Mouse (Mus musculus) frontal cortex, postnatal 14 days (tissue): ENCODE measurements around the gene Nell2.

Experiments used
- DNase-seq, 2 experiments: peaks; one replicate each; pipeline ENCODE4 v3.0.0; 2022; ENCODE audit warnings: low spot score in 2 of 2

Nell2 gene

GRCm38 (mm10) chr15:95101522-95101921, 426.8 kb downstream of the Nell2 start:
- DNase-seq: no peak

GRCm38 (mm10) chr15:95100133-95100532, 428.2 kb downstream of the Nell2 start:
- DNase-seq: no peak

GRCm38 (mm10) chr15:95085962-95086361, 442.4 kb downstream of the Nell2 start:
- DNase-seq: no peak

GRCm38 (mm10) chr15:95081654-95082053, 446.7 kb downstream of the Nell2 start:
- no peak for DNase-seq

GRCm38 (mm10) chr15:95075356-95075755, 453.0 kb downstream of the Nell2 start:
- DNase-seq: peak; percentile 40 to 64

GRCm38 (mm10) chr15:95070881-95071280, 457.5 kb downstream of the Nell2 start:
- DNase-seq: no peak

GRCm38 (mm10) chr15:95068799-95069198, 459.6 kb downstream of the Nell2 start:
- no peak for DNase-seq

- no peak for DNase-seq
These were observed 460.3 kb downstream of the Nell2 start for GRCm38 (mm10) chr15:95068023-95068422.

- DNase-seq: no peak
These were observed 473.2 kb downstream of the Nell2 start for GRCm38 (mm10) chr15:95055081-95055650.

GRCm38 (mm10) chr15:95049171-95049729, 479.1 kb downstream of the Nell2 start:
- no peak for DNase-seq

- DNase-seq: no peak
These were observed 480.9 kb downstream of the Nell2 start for GRCm38 (mm10) chr15:95047486-95047885.

- peak in 1 of 2 experiments; percentile 15 for DNase-seq
These were observed 484.3 kb downstream of the Nell2 start for GRCm38 (mm10) chr15:95044011-95044410.

GRCm38 (mm10) chr15:95042437-95042836, 485.9 kb downstream of the Nell2 start:
- no peak for DNase-seq

GRCm38 (mm10) chr15:95029487-95029875, 498.9 kb downstream of the Nell2 start:
- no peak for DNase-seq

- no peak for DNase-seq
These were observed 499.4 kb downstream of the Nell2 start for GRCm38 (mm10) chr15:95028862-95029486.
